12 mouse cellular contexts compared by ENCODE assay signal in genomic region chr2:61176807-61177206, GRCm38 (mm10).
A peak's percentile ranks its signal among the peaks of the same experiment; 100 is the strongest.
DNase-seq lines count a peak whose midpoint lies in the region; ATAC-seq and TF ChIP-seq lines count a peak whose summit lies in the region.
"Had no signal": no experiment of that assay in that cellular context is flagged by ENCODE, and none has a peak within 500 bp of the region (broad histone marks: within the 10 kb centered on the region; RNA-seq: fewer than 3 reads in every experiment).

No protein-coding gene starts in this region.

- H3K9me3 ChIP-seq in heart, embryonic 11.5 days (replicated peaks; ENCODE audit: control insufficient read depth, low read length): no peaks in the 10 kb centered on the region
- no peaks in the 10 kb centered on the region for H3K9me3 ChIP-seq in lung, postnatal 0 days (ENCODE audit: low read length)
- no peaks in the 10 kb centered on the region for H3K9me3 ChIP-seq in forebrain, embryonic 12.5 days
- H3K9me3 ChIP-seq: limb, embryonic 13.5 days had no signal

- ATAC-seq in heart, embryonic 11.5 days (replicated peaks; ENCODE audit: insufficient number of reproducible peaks, low FRiP score, low TSS enrichment): no peak
- no peak for ATAC-seq in lung, postnatal 0 days
- ATAC-seq in forebrain, embryonic 12.5 days (ENCODE audit: low FRiP score): no peak
- ATAC-seq: CD4-positive, CD25-positive, alpha-beta regulatory T cell, adult 4 months had no signal

- H3K79me2 ChIP-seq in heart, adult 2 months (replicated peaks; ENCODE audit: control insufficient read depth, insufficient read depth, low read length): no peaks in the 10 kb centered on the region

- TF ChIP-seq EP300 in heart, adult 2 months (IDR thresholded peaks at IDR 0.05; ENCODE audit: insufficient read depth, low read depth, low read length): no peak
- no peak for TF ChIP-seq EP300 in lung, postnatal 0 days (IDR thresholded peaks at IDR 0.05)

- TF ChIP-seq POLR2A in heart, adult 2 months (IDR thresholded peaks at IDR 0.05; ENCODE audit: insufficient read depth, low read depth, low read length): no peak

- peak; percentile 23 to 30 for DNase-seq in heart, adult 2 months
- DNase-seq in ZHBTc4 (ENCODE audit: low read depth, low spot score): peak; percentile 69
- peak; percentile 39 to 63 for DNase-seq in heart, adult 9 months (ENCODE audit: low spot score in 2 of 2)
- DNase-seq in lung, postnatal 0 days (ENCODE audit: low spot score): peak; percentile 13
- DNase-seq in left cerebral cortex, postnatal 36 days (ENCODE audit: low spot score in 2 of 2): no peak
- DNase-seq in cerebellum, adult 9-10 months: no peak
- DNase-seq: gastrocnemius, postnatal 10 days; thymus, postnatal 14 days had no signal

- no peak overlapping the region for H3K4me2 ChIP-seq in heart, embryonic 11.5 days
- no peak overlapping the region for H3K4me2 ChIP-seq in lung, postnatal 0 days (replicated peaks; ENCODE audit: low read depth, low read length)
- no peak overlapping the region for H3K4me2 ChIP-seq in forebrain, embryonic 12.5 days
- H3K4me2 ChIP-seq: limb, embryonic 13.5 days had no signal

- no peak overlapping the region for H3K9ac ChIP-seq in heart, adult 2 months (ENCODE audit: low read depth, low read length)
- H3K9ac ChIP-seq in heart, embryonic 11.5 days (ENCODE audit: low read depth, low read length): no peak overlapping the region
- no peak overlapping the region for H3K9ac ChIP-seq in lung, postnatal 0 days (replicated peaks; ENCODE audit: low read depth)
- H3K9ac ChIP-seq in forebrain, embryonic 12.5 days: no peak overlapping the region
- H3K9ac ChIP-seq: limb, embryonic 13.5 days had no signal

- WGBS in heart, adult 2 months: 31% methylated on average over 2 of the region's 2 CpGs
- 8% methylated on average over 2 of the region's 2 CpGs for WGBS in heart, embryonic 11.5 days (ENCODE audit: insufficient replicate concordance)
- 20% methylated on average over 2 of the region's 2 CpGs for WGBS in lung, postnatal 0 days
- WGBS in forebrain, embryonic 12.5 days: 13% methylated on average over 2 of the region's 2 CpGs

- TF ChIP-seq CTCF in heart, adult 2 months (IDR thresholded peaks at IDR 0.05): no peak
- no peak for TF ChIP-seq CTCF in lung, postnatal 0 days (IDR thresholded peaks at IDR 0.05)

- H3K4me1 ChIP-seq in heart, adult 2 months (ENCODE audit: control insufficient read depth, insufficient read depth, low read length): peaks cover 1% of the 10 kb centered on the region
- H3K4me1 ChIP-seq in heart, embryonic 11.5 days (ENCODE audit: control insufficient read depth, insufficient read depth, low read length): peaks cover 3% of the 10 kb centered on the region; the same call in 1 of the 2 replicates
- no peaks in the 10 kb centered on the region for H3K4me1 ChIP-seq in lung, postnatal 0 days (ENCODE audit: insufficient read depth, low read depth, low read length)
- H3K4me1 ChIP-seq in forebrain, embryonic 12.5 days: no peaks in the 10 kb centered on the region; the same call in 1 of the 2 replicates
- H3K4me1 ChIP-seq: limb, embryonic 13.5 days had no signal

- H3K27me3 ChIP-seq in heart, adult 2 months (ENCODE audit: control insufficient read depth, insufficient read depth, low read length): no peaks in the 10 kb centered on the region
- no peaks in the 10 kb centered on the region for H3K27me3 ChIP-seq in heart, embryonic 11.5 days (ENCODE audit: control insufficient read depth, insufficient read depth, low read length)
- no peaks in the 10 kb centered on the region for H3K27me3 ChIP-seq in lung, postnatal 0 days (replicated peaks; ENCODE audit: insufficient read depth, low read length)
- no peaks in the 10 kb centered on the region for H3K27me3 ChIP-seq in forebrain, embryonic 12.5 days
- H3K27me3 ChIP-seq: limb, embryonic 13.5 days had no signal

- intact Hi-C loops in heart, adult 2 months (cut with DNase I): loop anchor here (5.0 to 10.0 kb wide), 3 partner anchors 40 to 272 kb away; no protein-coding TSS in a partner anchor
- intact Hi-C loops in left cerebral cortex, postnatal 36 days (cut with DNase I): no loop called here

- no peak overlapping the region for H3K4me3 ChIP-seq in heart, adult 2 months
- no peak overlapping the region for H3K4me3 ChIP-seq in heart, embryonic 11.5 days (ENCODE audit: low read depth, low read length)
- H3K4me3 ChIP-seq in lung, postnatal 0 days (ENCODE audit: low read depth, low read length): no peak overlapping the region
- H3K4me3 ChIP-seq in forebrain, embryonic 12.5 days (replicated peaks): no peak overlapping the region
- H3K4me3 ChIP-seq: limb, embryonic 13.5 days had no signal

- no peak overlapping the region; the same call in 1 of the 2 replicates for H3K27ac ChIP-seq in heart, adult 2 months
- no peak overlapping the region for H3K27ac ChIP-seq in heart, embryonic 11.5 days (ENCODE audit: low read depth, low read length)
- H3K27ac ChIP-seq in lung, postnatal 0 days (ENCODE audit: low read length): no peak overlapping the region
- H3K27ac ChIP-seq in forebrain, embryonic 12.5 days: no peak overlapping the region
- H3K27ac ChIP-seq: limb, embryonic 13.5 days had no signal

- H3K36me3 ChIP-seq in heart, adult 2 months (ENCODE audit: control insufficient read depth, insufficient read depth, low read length): no peaks in the 10 kb centered on the region; the same call in 1 of the 2 replicates
- no peaks in the 10 kb centered on the region for H3K36me3 ChIP-seq in heart, embryonic 11.5 days (ENCODE audit: control insufficient read depth, insufficient read depth, low read length)
- no peaks in the 10 kb centered on the region for H3K36me3 ChIP-seq in lung, postnatal 0 days (ENCODE audit: insufficient read depth, low read length)
- no peaks in the 10 kb centered on the region for H3K36me3 ChIP-seq in forebrain, embryonic 12.5 days (replicated peaks)
- H3K36me3 ChIP-seq: limb, embryonic 13.5 days had no signal

Comparison
In these comparisons a context has a peak if more than half of its experiments do, and no peak if none do; other contexts are left out.
1. DNase-seq: peak in heart, adult 2 months (2 of 2), ZHBTc4 (single experiment), heart, adult 9 months (2 of 2) and lung, postnatal 0 days (single experiment); none in left cerebral cortex, postnatal 36 days (0 of 2) and cerebellum, adult 9-10 months (single experiment).